In genomic region chr11:100718866-100719265, GRCm38 (mm10) we compare ENCODE assay signal across 21 mouse cellular contexts. TPM values are rescaled to one million over a fixed set of nuclear protein-coding genes. Genes with fewer than 3 reads are reported as not detected.
A peak's percentile ranks its signal among the peaks of the same experiment; 100 is the strongest.
DNase-seq lines count a peak whose midpoint lies in the region; ATAC-seq and TF ChIP-seq lines count a peak whose summit lies in the region.
"Had no signal": no experiment of that assay in that cellular context is flagged by ENCODE, and none has a peak within 500 bp of the region (broad histone marks: within the 10 kb centered on the region; RNA-seq: fewer than 3 reads in every experiment).

No protein-coding gene starts in this region.

- no peak overlapping the region for H3K9ac ChIP-seq in kidney, embryonic 15.5 days
- H3K9ac ChIP-seq: forebrain, postnatal 0 days; hindbrain, embryonic 12.5 days; lung, embryonic 15.5 days had no signal

- peaks cover 82% of the 10 kb centered on the region for H3K79me2 ChIP-seq in macrophage (ENCODE audit: inconsistent target)

- no peak for TF ChIP-seq CTCF in cortical plate, adult 2 months (IDR thresholded peaks at IDR 0.05; ENCODE audit: extremely low read depth, insufficient read depth, low read length)

- intact Hi-C loops in heart, postnatal 10 days (cut with DNase I) = loop anchor here (10.0 kb wide), 1 partner anchor 346 kb away; no protein-coding TSS in a partner anchor

- ATAC-seq in kidney, embryonic 15.5 days (replicated peaks; ENCODE audit: low FRiP score) = no peak
- no peak for ATAC-seq in megakaryocyte-erythroid progenitor cell, adult 5-6 weeks (replicated peaks; ENCODE audit: low FRiP score, low TSS enrichment, poor library complexity, severe bottlenecking)
- ATAC-seq: forebrain, postnatal 0 days had no signal

- H3K4me2 ChIP-seq in kidney, embryonic 15.5 days = no peak overlapping the region
- H3K4me2 ChIP-seq: hindbrain, embryonic 12.5 days; lung, embryonic 15.5 days; midbrain, embryonic 11.5 days had no signal

- no peak for TF ChIP-seq POLR2A in cortical plate, adult 2 months (IDR thresholded peaks at IDR 0.05; ENCODE audit: extremely low read depth, insufficient read depth, low read length)

- H3K27me3 ChIP-seq in kidney, embryonic 15.5 days = no peaks in the 10 kb centered on the region
- H3K27me3 ChIP-seq: lung, embryonic 15.5 days had no signal

- H3K9me3 ChIP-seq in kidney, embryonic 15.5 days (replicated peaks) = no peaks in the 10 kb centered on the region
- H3K9me3 ChIP-seq: hindbrain, embryonic 12.5 days; lung, embryonic 15.5 days had no signal

- H3K36me3 ChIP-seq in kidney, embryonic 15.5 days = peaks cover 49% of the 10 kb centered on the region
- H3K36me3 ChIP-seq in macrophage (ENCODE audit: inconsistent target) = peaks cover 33% of the 10 kb centered on the region

- peaks cover 35% of the 10 kb centered on the region for H3K4me1 ChIP-seq in kidney, embryonic 15.5 days
- H3K4me1 ChIP-seq in cortical plate, adult 2 months (ENCODE audit: control insufficient read depth, insufficient read depth, low read length) = peaks cover 24% of the 10 kb centered on the region

- no peak overlapping the region for H3K27ac ChIP-seq in kidney, embryonic 15.5 days
- H3K27ac ChIP-seq in cortical plate, adult 2 months (ENCODE audit: insufficient read depth, low read length) = peak overlapping the region; percentile 92; the same call in 1 of the 2 replicates
- H3K27ac ChIP-seq in macrophage = peak overlapping the region; percentile 94
- H3K27ac ChIP-seq: hindbrain, embryonic 12.5 days; lung, embryonic 15.5 days had no signal

- peak; percentile 44 to 58 for DNase-seq in heart, postnatal 10 days
- no peak for DNase-seq in heart, postnatal 4 days
- DNase-seq in kidney, postnatal 14 days = peak; percentile 43
- DNase-seq: cerebellum, adult 8-10 months; forebrain, postnatal 0 days; left cerebral cortex, postnatal 4 days; liver; lung, postnatal 4 days; thymus, postnatal 14 days had no signal

- WGBS in kidney, embryonic 15.5 days = 94% methylated on average over 4 of the region's 4 CpGs
- WGBS in macrophage (ENCODE audit: missing documents) = 85% methylated on average over 4 of the region's 4 CpGs

- no peak overlapping the region for H3K4me3 ChIP-seq in kidney, embryonic 15.5 days (replicated peaks)
- no peak overlapping the region for H3K4me3 ChIP-seq in cortical plate, adult 2 months (ENCODE audit: insufficient read depth, low read length)
- no peak overlapping the region for H3K4me3 ChIP-seq in macrophage (ENCODE audit: inconsistent target)
- H3K4me3 ChIP-seq: hindbrain, embryonic 12.5 days; lung, embryonic 15.5 days had no signal

RNA-seq across cellular contexts. Expression of gene Hspb9, which starts 5.2 kb away (rescaled TPM):
- not detected for total RNA-seq in heart, postnatal 10 days (2021)
- not detected for total RNA-seq in heart, postnatal 4 days (2021)
- 0.27 TPM in 1 of 2 replicates, not detected in the other for polyA plus RNA-seq in kidney, embryonic 15.5 days (2015; fragmentation: Nextera tagmentation; extraction: Ambion mirVana)
- polyA plus RNA-seq in cortical plate, adult 2 months (2012; rRNA removed) = 0.19 TPM in 1 of 2 replicates, not detected in the other
- 1 to 10 TPM in 6 of 26 experiments, not detected in 20; 1.5 to 3.3 (median 1.7) TPM for total RNA-seq in macrophage (2018; cell fraction: chromatin; rRNA removed)
- under 1 TPM in 10 of 26 experiments, not detected in 16; 0.25 to 0.92 (median 0.34) TPM for total RNA-seq in macrophage (2018; cell fraction: cytosol; rRNA removed)
- total RNA-seq in macrophage (2018; cell fraction: nucleus; rRNA removed) = 1 to 10 TPM in 8 of 26 experiments, under 1 TPM in 1, not detected in 17; 0.99 to 5.3 (median 3.1) TPM
- not detected in 3 replicates for polyA plus RNA-seq in macrophage (2018)
- total RNA-seq in megakaryocyte-erythroid progenitor cell, adult 5-6 weeks (2014; fragmentation: Nextera tagmentation) = not detected in 2 replicates
- not detected in 2 replicates for total RNA-seq in megakaryocyte-erythroid progenitor cell, adult 5-6 weeks (2017)
- total RNA-seq: forebrain, postnatal 0 days; layer of hippocampus, adult 18-20 months; left cerebral cortex, postnatal 4 days had no signal
- polyA plus RNA-seq: embryonic facial prominence, embryonic 11.5 days; heart, embryonic 14.5 days; small intestine, adult 2 months had no signal

RNA-seq across cellular contexts. Expression of gene Kat2a, which starts 6.6 kb away (rescaled TPM):
- 10 to 100 TPM; 16.1 to 16.6 TPM for total RNA-seq in heart, postnatal 10 days (2021)
- 10 to 100 TPM; 17.5 to 18.0 TPM for total RNA-seq in heart, postnatal 4 days (2021)
- polyA plus RNA-seq in kidney, embryonic 15.5 days (2015; fragmentation: Nextera tagmentation; extraction: Ambion mirVana) = 60.9 and 68.1 TPM in 2 replicates
- polyA plus RNA-seq in cortical plate, adult 2 months (2012; rRNA removed) = 64.4 and 65.2 TPM in 2 replicates
- total RNA-seq in macrophage (2018; cell fraction: chromatin; rRNA removed) = 10 to 100 TPM; 35.6 to 91.5 (median 59.1) TPM
- 10 to 100 TPM; 11.8 to 23.7 (median 19.2) TPM for total RNA-seq in macrophage (2018; cell fraction: cytosol; rRNA removed)
- 10 to 100 TPM; 16.9 to 85.9 (median 40.5) TPM for total RNA-seq in macrophage (2018; cell fraction: nucleus; rRNA removed)
- 22.4 to 41.0 TPM (median 23.3 TPM) in 3 replicates for polyA plus RNA-seq in macrophage (2018)
- total RNA-seq in megakaryocyte-erythroid progenitor cell, adult 5-6 weeks (2014; fragmentation: Nextera tagmentation) = 60.8 and 61.6 TPM in 2 replicates
- 15.2 and 30.5 TPM in 2 replicates for total RNA-seq in megakaryocyte-erythroid progenitor cell, adult 5-6 weeks (2017)

RNA-seq across cellular contexts. Expression of gene Dhx58, which starts 14.8 kb away (rescaled TPM):
- under 1 TPM; 0.42 to 0.50 TPM for total RNA-seq in heart, postnatal 10 days (2021)
- under 1 TPM; 0.62 to 0.83 TPM for total RNA-seq in heart, postnatal 4 days (2021)
- 2.8 and 3.6 TPM in 2 replicates for polyA plus RNA-seq in kidney, embryonic 15.5 days (2015; fragmentation: Nextera tagmentation; extraction: Ambion mirVana)
- polyA plus RNA-seq in cortical plate, adult 2 months (2012; rRNA removed) = 3.3 and 3.7 TPM in 2 replicates
- total RNA-seq in macrophage (2018; cell fraction: chromatin; rRNA removed) = 100 to 1,000 TPM; 134 to 515 (median 340) TPM
- total RNA-seq in macrophage (2018; cell fraction: cytosol; rRNA removed) = 100 to 1,000 TPM in 13 of 26 experiments, 10 to 100 TPM in 13; 58.7 to 198 (median 123) TPM
- 100 to 1,000 TPM; 150 to 535 (median 277) TPM for total RNA-seq in macrophage (2018; cell fraction: nucleus; rRNA removed)
- polyA plus RNA-seq in macrophage (2018) = 42.8 to 129 TPM (median 87.0 TPM) in 3 replicates
- 14.2 and 16.4 TPM in 2 replicates for total RNA-seq in megakaryocyte-erythroid progenitor cell, adult 5-6 weeks (2014; fragmentation: Nextera tagmentation)
- 11.8 and 12.9 TPM in 2 replicates for total RNA-seq in megakaryocyte-erythroid progenitor cell, adult 5-6 weeks (2017)

RNA-seq across cellular contexts. Expression of gene Rab5c, which starts 19.1 kb away (rescaled TPM):
- total RNA-seq in heart, postnatal 10 days (2021) = 10 to 100 TPM; 85.3 to 97.8 TPM
- 10 to 100 TPM; 78.8 to 83.6 TPM for total RNA-seq in heart, postnatal 4 days (2021)
- polyA plus RNA-seq in kidney, embryonic 15.5 days (2015; fragmentation: Nextera tagmentation; extraction: Ambion mirVana) = 29.5 and 32.3 TPM in 2 replicates
- polyA plus RNA-seq in cortical plate, adult 2 months (2012; rRNA removed) = 196 and 207 TPM in 2 replicates
- 100 to 1,000 TPM in 1 of 26 experiments, 10 to 100 TPM in 25; 39.2 to 102 (median 64.6) TPM for total RNA-seq in macrophage (2018; cell fraction: chromatin; rRNA removed)
- 100 to 1,000 TPM; 286 to 464 (median 359) TPM for total RNA-seq in macrophage (2018; cell fraction: cytosol; rRNA removed)
- total RNA-seq in macrophage (2018; cell fraction: nucleus; rRNA removed) = 100 to 1,000 TPM in 24 of 26 experiments, 10 to 100 TPM in 2; 81.7 to 239 (median 158) TPM
- polyA plus RNA-seq in macrophage (2018) = 348 to 578 TPM (median 378 TPM) in 3 replicates
- total RNA-seq in megakaryocyte-erythroid progenitor cell, adult 5-6 weeks (2014; fragmentation: Nextera tagmentation) = 77.5 and 147 TPM in 2 replicates
- total RNA-seq in megakaryocyte-erythroid progenitor cell, adult 5-6 weeks (2017) = 81.5 and 95.4 TPM in 2 replicates

RNA-seq across cellular contexts. Expression of gene Zfp385c, which starts 26.6 kb away (rescaled TPM):
- under 1 TPM; 0.30 to 0.65 TPM for total RNA-seq in heart, postnatal 10 days (2021)
- total RNA-seq in heart, postnatal 4 days (2021) = under 1 TPM; 0.56 to 0.60 TPM
- 0.27 and 0.40 TPM in 2 replicates for polyA plus RNA-seq in kidney, embryonic 15.5 days (2015; fragmentation: Nextera tagmentation; extraction: Ambion mirVana)
- 0.17 and 0.62 TPM in 2 replicates for polyA plus RNA-seq in cortical plate, adult 2 months (2012; rRNA removed)
- total RNA-seq in macrophage (2018; cell fraction: chromatin; rRNA removed) = 1 to 10 TPM in 3 of 26 experiments, under 1 TPM in 2, not detected in 21; 0.49 to 3.0 (median 1.0) TPM
- 1 to 10 TPM in 10 of 26 experiments, under 1 TPM in 16; 0.26 to 2.0 (median 0.87) TPM for total RNA-seq in macrophage (2018; cell fraction: cytosol; rRNA removed)
- 1 to 10 TPM in 7 of 26 experiments, under 1 TPM in 9, not detected in 10; 0.17 to 2.5 (median 0.95) TPM for total RNA-seq in macrophage (2018; cell fraction: nucleus; rRNA removed)
- 0.14 to 1.2 TPM (median 0.57 TPM) in 3 replicates for polyA plus RNA-seq in macrophage (2018)
- total RNA-seq in megakaryocyte-erythroid progenitor cell, adult 5-6 weeks (2014; fragmentation: Nextera tagmentation) = not detected in 2 replicates
- total RNA-seq in megakaryocyte-erythroid progenitor cell, adult 5-6 weeks (2017) = not detected in 2 replicates
- polyA plus RNA-seq: C2C12; midbrain, embryonic 11.5 days had no signal

Comparison
In these comparisons a context has a peak if more than half of its experiments do, and no peak if none do; other contexts are left out.
1. RNA of gene Dhx58, which starts 14.8 kb away (total RNA-seq): 11.8 to 16.4 TPM in megakaryocyte-erythroid progenitor cell, adult 5-6 weeks; 0.62 to 0.83 TPM in heart, postnatal 4 days and 0.42 to 0.50 TPM in heart, postnatal 10 days; every median in the first group is over 4 times any median in the second.